Mouse (Mus musculus) fat pad, adult 2 months (tissue): ENCODE data around the gene Rrn3.

Experiments used
- DNase-seq: peaks from one replicate; pipeline ENCODE4 v3.0.0-alpha.2; 2011; ENCODE audit warnings: low read depth, low spot score; ENCODE audit errors: extremely low read depth

Rrn3 gene

GRCm38 (mm10) chr16:13846675-13847074, 66.2 kb downstream of the Rrn3 start:
- DNase-seq = no peak

GRCm38 (mm10) chr16:13848310-13848709, 67.8 kb downstream of the Rrn3 start:
- DNase-seq = no peak

- no peak for DNase-seq
Measured at GRCm38 (mm10) chr16:13851446-13851845, 70.9 kb downstream of the Rrn3 start.

GRCm38 (mm10) chr16:13853886-13854285, 73.4 kb downstream of the Rrn3 start:
- no peak for DNase-seq
